Mouse (Mus musculus) stomach, embryonic 15.5 days (tissue): ENCODE results near the gene Tax1bp1. TPM values are rescaled to one million over a fixed set of nuclear protein-coding genes. Genes with fewer than 3 reads are reported as not detected.
"Not testable (repeated sequence)": the region's sequence is repeated elsewhere in the genome, so short reads cannot be mapped to it uniquely, and the experiment has no call there.

Source experiments
- ATAC-seq: fragments of 200-750 bp; cut with Nextera tagmentation; 2 replicates; pipeline ENCODE4 v1.8.0; 2017; ENCODE audit warnings: low read depth, moderate number of reproducible peaks, moderate TSS enrichment; ENCODE audit not compliant: insufficient read depth, low FRiP score
- H3K27ac ChIP-seq: fragments of 300-500 bp; sonication (generic); 2 replicates; pipeline ENCODE4 v1.5.1; 2015; ENCODE audit warnings: mild to moderate bottlenecking, inconsistent platforms
- H3K27me3 ChIP-seq: fragments of 300-500 bp; sonication (generic); replicated peaks from 2 replicates; pipeline ENCODE4 v1.6.1; 2015; ENCODE audit warnings: inconsistent platforms
- H3K36me3 ChIP-seq: fragments of 300-500 bp; sonication (generic); 2 replicates; pipeline ENCODE4 v1.6.1; 2015; ENCODE audit warnings: inconsistent platforms
- H3K4me1 ChIP-seq: fragments of 300-500 bp; sonication (generic); 2 replicates; pipeline ENCODE4 v1.6.1; 2015; ENCODE audit warnings: inconsistent platforms
- H3K4me2 ChIP-seq: fragments of 300-500 bp; sonication (generic); 2 replicates; pipeline ENCODE4 v1.6.1; 2015; ENCODE audit warnings: mild to moderate bottlenecking, inconsistent platforms
- H3K4me3 ChIP-seq: fragments of 300-500 bp; sonication (generic); replicated peaks from 2 replicates; pipeline ENCODE4 v1.5.1; 2015; ENCODE audit warnings: inconsistent platforms
- H3K9ac ChIP-seq: fragments of 300-500 bp; sonication (generic); 2 replicates; pipeline ENCODE4 v1.6.1; 2015; ENCODE audit warnings: inconsistent platforms
- H3K9me3 ChIP-seq: fragments of 300-500 bp; sonication (generic); 2 replicates; pipeline ENCODE4 v1.6.1; 2016; ENCODE audit warnings: inconsistent platforms
- WGBS: fragments of 180-500 bp; shearing (Covaris S2); methylation state at CpG from one replicate; pipeline ENCODE4 v1.1.7; 2015; 5-methylcytosine and 5-hydroxymethylcytosine counted together
- polyA plus RNA-seq: library from polyadenylated mRNA; unstranded; fragments of >200 nt; fragmentation: Nextera tagmentation; extraction: Ambion mirVana; gene quantifications from 2 replicates; pipeline ENCODE4 v1.2.1, GENCODE M21; 2015

Tax1bp1 gene
- 135 and 139 TPM in 2 replicates for polyA plus RNA-seq

DNA sequence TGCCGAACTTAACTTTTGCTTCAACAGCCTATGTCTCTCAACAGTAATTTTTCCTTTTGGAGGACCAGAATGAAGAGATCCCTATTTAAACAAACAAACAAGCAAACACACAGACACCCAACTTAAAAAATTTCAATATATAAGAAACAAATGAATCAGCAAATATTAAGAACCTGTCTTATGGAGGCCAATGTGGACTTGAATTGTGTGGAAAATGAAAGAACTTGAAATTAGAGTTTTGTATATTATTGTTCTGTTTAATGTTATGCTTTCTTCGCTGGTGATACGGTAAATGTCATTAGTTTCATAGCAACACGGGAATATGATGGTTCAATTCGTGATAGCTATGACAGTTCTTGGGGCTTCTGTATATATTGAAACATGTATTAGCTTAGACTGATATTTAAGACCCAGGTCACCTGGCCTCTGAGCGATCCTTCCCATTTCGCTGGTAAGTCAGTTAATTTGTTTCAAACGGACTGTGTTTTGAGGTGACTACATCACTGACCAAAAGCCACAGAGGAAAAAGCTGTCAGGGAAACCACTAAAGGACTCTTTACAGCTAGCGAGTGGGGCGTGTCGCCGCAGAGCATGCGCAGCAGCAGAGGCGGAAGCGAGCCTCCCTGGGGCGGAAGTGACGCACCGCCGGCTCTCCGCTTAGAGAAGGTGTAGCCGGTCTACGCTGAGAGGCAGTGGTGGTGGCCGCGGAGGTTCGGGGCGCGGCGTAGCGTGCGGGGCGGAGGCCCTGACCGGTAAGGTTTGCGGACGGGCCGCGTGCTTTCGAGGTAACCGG is at the start of gene Tax1bp1:
Gene Tax1bp1 (plus strand): TSS at position 626 of the 793 bp plus-strand sequence.
- H3K9ac ChIP-seq = peak within 1 kb of the TSS; percentile 67
- ATAC-seq = peak; percentile 97
- WGBS = 3% methylated on average over 38 of the region's 38 CpGs
- H3K4me2 ChIP-seq = peak within 1 kb of the TSS; percentile 63
- peak within 1 kb of the TSS; percentile 93 for H3K27ac ChIP-seq
- 0 out of 2 replicates have a peak, but pooled peaks cover 2% of the 10 kb centered on the region for H3K4me1 ChIP-seq
- H3K27me3 ChIP-seq = no peaks in the 10 kb centered on the region
- no peaks in the 10 kb centered on the region for H3K9me3 ChIP-seq
- H3K36me3 ChIP-seq = no peaks in the 10 kb centered on the region
- H3K4me3 ChIP-seq = peak within 1 kb of the TSS; percentile 99

GRCm38 (mm10) chr6:52667641-52668040 is 45.9 kb upstream of the Tax1bp1 start:
- Histone ChIP-seq H3K9me3 (no peaks in the 10 kb centered on the region), H3K4me3 (no peak overlapping the region), H3K4me1 (no peaks in the 10 kb centered on the region), H3K4me2 (no peak overlapping the region), H3K27ac (no peak overlapping the region), H3K9ac (no peak overlapping the region), H3K27me3 (no peaks in the 10 kb centered on the region), H3K36me3 (no peaks in the 10 kb centered on the region)
- WGBS = 79% methylated on average over 3 of the region's 3 CpGs
- no peak for ATAC-seq

DNA sequence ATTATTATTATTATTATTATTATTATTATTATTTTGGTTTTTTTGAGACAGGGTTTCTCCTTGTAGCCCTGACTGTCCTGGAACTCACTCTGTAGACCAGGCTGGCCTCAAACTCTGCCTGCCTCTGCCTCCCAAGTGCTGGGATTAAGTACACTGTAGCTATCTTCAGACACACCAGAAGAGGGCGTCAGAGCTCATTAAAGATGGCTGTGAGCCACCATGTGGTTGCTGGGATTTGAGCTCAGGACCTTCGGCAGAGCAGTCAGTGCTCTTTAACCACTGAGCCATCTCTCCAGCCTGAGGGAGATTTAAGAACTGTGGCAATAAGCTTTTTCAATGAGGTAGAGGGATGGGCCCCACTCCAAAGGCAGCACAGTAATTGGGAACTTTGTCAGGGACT is 43.7 kb upstream of the Tax1bp1 start:
- H3K9ac ChIP-seq, H3K4me3 ChIP-seq, H3K9me3 ChIP-seq, H3K4me1 ChIP-seq, H3K4me2 ChIP-seq, H3K27me3 ChIP-seq, H3K27ac ChIP-seq, H3K36me3 ChIP-seq, ATAC-seq: not testable (repeated sequence)
- 51% methylated on average over 2 of the region's 2 CpGs for WGBS

DNA sequence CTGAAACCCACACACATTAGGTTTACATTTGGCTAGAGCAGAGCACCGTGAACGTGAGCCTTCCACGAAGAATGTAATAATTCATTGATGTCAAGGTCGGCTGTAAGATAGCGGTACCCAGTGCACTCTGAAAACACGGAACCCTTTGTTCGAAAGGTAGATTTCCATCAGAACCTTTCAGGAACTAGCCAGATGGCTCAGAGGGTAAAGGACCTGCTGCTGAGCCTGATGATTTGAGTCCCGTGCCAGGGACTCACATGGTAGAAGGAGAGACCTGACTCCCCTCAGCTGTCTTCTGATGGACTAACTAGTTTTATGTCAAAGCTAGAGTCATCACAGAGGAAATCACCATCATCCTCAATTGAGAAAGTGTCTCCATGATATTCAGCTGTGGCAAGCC is 41.7 kb upstream of the Tax1bp1 start:
- Histone ChIP-seq H3K9me3 (no peaks in the 10 kb centered on the region), H3K4me2 (no peak overlapping the region), H3K4me1 (peaks cover 8% of the 10 kb centered on the region; the same call in 1 of the 2 replicates), H3K27ac (no peak overlapping the region), H3K27me3 (no peaks in the 10 kb centered on the region), H3K4me3 (no peak overlapping the region), H3K36me3 (no peaks in the 10 kb centered on the region), H3K9ac (no peak overlapping the region)
- 40% methylated on average over 8 of the region's 8 CpGs for WGBS
- ATAC-seq = no peak

GRCm38 (mm10) chr6:52672539-52672938 is 41.0 kb upstream of the Tax1bp1 start:
- Histone ChIP-seq H3K36me3 (no peaks in the 10 kb centered on the region), H3K9me3 (no peaks in the 10 kb centered on the region), H3K27ac (no peak overlapping the region), H3K27me3 (no peaks in the 10 kb centered on the region), H3K4me1 (peaks cover 8% of the 10 kb centered on the region; the same call in 1 of the 2 replicates), H3K9ac (no peak overlapping the region), H3K4me3 (no peak overlapping the region), H3K4me2 (no peak overlapping the region)
- no peak for ATAC-seq
- 55% methylated on average over 2 of the region's 2 CpGs for WGBS

DNA sequence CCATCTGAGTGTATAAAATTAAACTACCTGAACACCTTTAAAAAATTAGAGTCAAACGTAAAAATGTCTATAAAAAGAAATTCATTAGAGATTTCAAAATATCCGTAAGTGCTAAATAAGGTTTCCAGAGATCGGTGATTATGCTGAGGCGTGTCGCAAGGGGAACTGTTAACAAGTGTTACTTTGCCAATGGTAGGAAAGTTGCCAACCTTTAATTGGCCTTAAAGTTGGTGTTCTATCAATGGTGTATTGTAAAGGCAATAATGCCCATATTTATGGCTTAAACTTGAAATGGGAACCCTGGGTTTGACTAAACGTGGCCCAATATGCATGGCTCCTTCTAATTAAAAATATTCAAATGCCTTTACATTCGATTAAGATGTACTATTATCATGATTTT is 39.8 kb upstream of the Tax1bp1 start:
- peaks cover 8% of the 10 kb centered on the region; the same call in 1 of the 2 replicates for H3K4me1 ChIP-seq
- 86% methylated on average over 7 of the region's 7 CpGs for WGBS
- no peak for ATAC-seq

DNA sequence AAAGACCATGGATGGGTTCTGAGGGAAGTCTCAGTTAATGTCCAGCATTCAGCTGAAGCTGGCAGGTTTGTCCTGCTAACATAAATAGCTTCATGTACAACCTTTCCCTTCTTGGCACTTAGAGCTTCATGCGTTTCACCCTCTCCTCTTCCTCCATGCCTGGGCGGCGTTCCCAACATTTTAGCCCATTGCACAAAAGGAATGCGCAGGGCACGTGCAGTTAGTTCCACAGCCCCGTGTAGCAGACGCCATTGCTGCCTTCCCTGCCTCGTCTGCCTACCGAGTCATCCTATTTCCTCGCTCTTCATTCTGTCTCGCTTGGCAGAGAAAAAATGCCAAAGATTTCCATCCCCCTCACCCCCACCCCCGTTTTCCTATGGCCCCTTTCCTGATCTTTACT is 39.0 kb upstream of the Tax1bp1 start:
- 67% methylated on average over 12 of the region's 12 CpGs for WGBS
- no peak overlapping the region for H3K27ac ChIP-seq
- H3K27me3 ChIP-seq = no peaks in the 10 kb centered on the region
- no peaks in the 10 kb centered on the region for H3K9me3 ChIP-seq
- H3K9ac ChIP-seq = no peak overlapping the region
- no peaks in the 10 kb centered on the region for H3K36me3 ChIP-seq
- H3K4me1 ChIP-seq = peaks cover 8% of the 10 kb centered on the region; the same call in 1 of the 2 replicates
- no peak overlapping the region for H3K4me2 ChIP-seq
- no peak overlapping the region for H3K4me3 ChIP-seq
- no peak for ATAC-seq

More for the DNA sequence above, 39.8 kb upstream of the Tax1bp1 start:
- Histone ChIP-seq H3K36me3 (no peaks in the 10 kb centered on the region), H3K4me3 (no peak overlapping the region), H3K9ac (no peak overlapping the region), H3K27ac (no peak overlapping the region), H3K27me3 (no peaks in the 10 kb centered on the region), H3K4me2 (no peak overlapping the region), H3K9me3 (no peaks in the 10 kb centered on the region)

- H3K27me3 ChIP-seq = no peaks in the 10 kb centered on the region
- H3K27ac ChIP-seq = peak overlapping the region; percentile 49; the same call in 1 of the 2 replicates
- H3K4me2 ChIP-seq = peak overlapping the region; percentile 22
- no peaks in the 10 kb centered on the region for H3K36me3 ChIP-seq
- peaks cover 8% of the 10 kb centered on the region; the same call in 1 of the 2 replicates for H3K4me1 ChIP-seq
- no peak overlapping the region for H3K9ac ChIP-seq
- H3K9me3 ChIP-seq = no peaks in the 10 kb centered on the region
- peak; percentile 39; the same call in 1 of the 2 replicates for ATAC-seq
- WGBS = 52% methylated on average over 4 of the region's 4 CpGs
- H3K4me3 ChIP-seq = no peak overlapping the region
Observed at GRCm38 (mm10) chr6:52675222-52675921, 38.2 kb upstream of the Tax1bp1 start.

GRCm38 (mm10) chr6:52677534-52677933 is 36.0 kb upstream of the Tax1bp1 start:
- not testable (repeated sequence) for H3K4me2 ChIP-seq, H3K36me3 ChIP-seq, H3K27me3 ChIP-seq, H3K4me1 ChIP-seq, H3K4me3 ChIP-seq, ATAC-seq, H3K27ac ChIP-seq, H3K9ac ChIP-seq, H3K9me3 ChIP-seq
- WGBS = 79% methylated on average over 4 of the region's 4 CpGs

DNA sequence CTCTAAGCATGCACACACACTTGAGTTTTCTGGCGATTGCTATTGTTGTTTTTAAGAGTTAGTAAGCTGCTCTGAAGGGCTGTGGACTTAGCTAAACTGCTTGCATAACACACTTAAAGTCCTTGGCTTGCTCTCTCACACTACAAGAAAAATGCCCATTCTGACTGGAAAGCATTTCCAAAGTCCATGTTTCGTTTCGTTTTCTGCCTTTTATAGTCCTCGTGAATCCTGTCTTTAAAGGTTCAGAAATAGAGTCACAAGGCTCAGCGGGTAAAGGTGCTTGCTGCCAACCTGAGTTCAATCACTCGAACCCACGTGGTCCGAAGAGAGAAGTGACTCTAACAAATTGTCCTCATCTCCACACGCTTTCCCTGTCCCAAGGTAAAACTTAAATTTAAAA is 34.0 kb upstream of the Tax1bp1 start:
- no peaks in the 10 kb centered on the region for H3K27me3 ChIP-seq
- no peaks in the 10 kb centered on the region for H3K36me3 ChIP-seq
- H3K4me1 ChIP-seq = peaks cover 8% of the 10 kb centered on the region; the same call in 1 of the 2 replicates
- ATAC-seq = no peak
- H3K9ac ChIP-seq = no peak overlapping the region
- H3K9me3 ChIP-seq = no peaks in the 10 kb centered on the region
- H3K4me2 ChIP-seq = no peak overlapping the region
- no peak overlapping the region for H3K4me3 ChIP-seq
- 82% methylated on average over 9 of the region's 9 CpGs for WGBS
- H3K27ac ChIP-seq = no peak overlapping the region

GRCm38 (mm10) chr6:52680458-52681032 is 33.0 kb upstream of the Tax1bp1 start:
- Histone ChIP-seq H3K4me2 (no peak overlapping the region), H3K9me3 (no peaks in the 10 kb centered on the region), H3K4me1 (peaks cover 5% of the 10 kb centered on the region; the same call in 1 of the 2 replicates), H3K36me3 (no peaks in the 10 kb centered on the region), H3K4me3 (no peak overlapping the region), H3K9ac (no peak overlapping the region), H3K27ac (no peak overlapping the region), H3K27me3 (no peaks in the 10 kb centered on the region)
- WGBS = 41% methylated on average over 8 of the region's 8 CpGs
- ATAC-seq = no peak
